Mouse (Mus musculus) E14TG2a.4 (cell line): ENCODE measurements around the gene Fzd10.

Experiments
- H3K27me3 ChIP-seq: 2 replicates; pipeline ENCODE4 v1.6.1; 2014; ENCODE audit warnings: low read length, control low read depth; ENCODE audit not compliant: insufficient read depth
- H3K36me3 ChIP-seq: 2 replicates; pipeline ENCODE4 v1.6.1; 2014; ENCODE audit warnings: low read length, control low read depth; ENCODE audit not compliant: insufficient read depth
- H3K4me1 ChIP-seq: replicated peaks from 2 replicates; pipeline ENCODE4 v1.6.1; 2014; ENCODE audit warnings: low read depth, low read length, control low read depth
- H3K4me3 ChIP-seq: replicated peaks from 2 replicates; pipeline ENCODE4 v1.5.1; 2014; ENCODE audit warnings: mild to moderate bottlenecking, low read length
- H3K9me3 ChIP-seq: 2 replicates; pipeline ENCODE4 v1.6.1; 2014; ENCODE audit warnings: low read length, control low read depth
- CTCF ChIP-seq: conservative IDR thresholded peaks from 2 replicates; pipeline ENCODE4 v1.5.1; 2014; ENCODE audit warnings: low read length
- NANOG ChIP-seq: IDR thresholded peaks from 2 replicates; pipeline ENCODE4 v1.6.1; 2014; ENCODE audit warnings: borderline replicate concordance, low read length, mixed read lengths
- POU5F1 ChIP-seq: IDR thresholded peaks from 2 replicates; pipeline ENCODE4 v1.6.1; 2014; ENCODE audit warnings: low read length, borderline replicate concordance

Fzd10 gene

DNA sequence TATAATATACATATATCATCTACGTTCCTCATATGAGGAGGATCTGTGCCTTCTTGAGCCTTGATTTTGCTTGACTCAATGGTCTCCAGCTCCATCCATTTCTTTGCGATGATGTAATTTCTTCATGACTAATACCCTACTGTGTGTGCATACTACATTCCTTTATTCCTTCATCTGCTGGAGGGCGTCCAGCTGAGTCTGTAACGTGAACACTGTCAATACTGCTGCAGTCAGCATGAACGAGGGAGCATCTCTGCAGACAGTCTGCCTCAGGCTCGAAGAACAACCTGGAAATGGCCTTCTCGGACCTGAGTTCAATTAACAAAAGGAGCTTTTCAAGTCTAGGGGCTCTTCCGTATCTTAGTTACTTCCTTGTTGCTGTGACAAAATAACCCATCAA, 28.9 kb upstream of the Fzd10 start:
- Histone ChIP-seq H3K36me3 (no peaks in the 10 kb centered on the region), H3K4me3 (no peak overlapping the region), H3K4me1 (peaks cover 37% of the 10 kb centered on the region), H3K9me3 (peaks cover 8% of the 10 kb centered on the region), H3K27me3 (peaks cover 12% of the 10 kb centered on the region; the same call in 1 of the 2 replicates)
- TF ChIP-seq CTCF (no peak), POU5F1 (no peak), NANOG (no peak)

DNA sequence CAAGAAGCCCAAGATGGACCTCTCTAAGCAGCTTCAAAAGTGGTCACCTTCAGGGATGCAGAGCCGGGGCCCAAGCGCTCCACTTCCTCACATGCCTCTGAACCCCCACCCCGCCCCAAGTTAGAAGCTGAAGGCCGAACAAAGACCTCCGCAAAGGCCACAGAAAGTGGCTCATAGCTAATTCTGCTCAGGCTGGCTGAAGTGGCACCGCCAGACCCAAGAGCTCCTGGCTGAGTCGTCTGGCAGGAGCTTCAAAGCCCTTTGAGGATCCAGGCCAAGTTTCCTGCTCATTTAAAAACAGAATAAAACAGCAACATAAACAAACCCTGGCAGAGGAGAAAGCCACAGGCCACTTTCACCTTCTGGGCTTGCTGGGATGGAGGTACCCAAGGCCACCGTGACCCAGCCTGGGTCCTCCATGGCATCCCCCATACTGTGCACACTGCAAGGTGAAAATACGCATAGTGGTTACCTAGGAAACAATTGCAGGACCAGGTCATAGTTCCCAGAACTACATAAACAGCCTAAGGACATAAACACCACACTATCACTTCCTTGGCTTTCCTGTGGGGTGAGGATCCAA, 24.6 kb upstream of the Fzd10 start:
- H3K9me3 ChIP-seq = peaks cover 8% of the 10 kb centered on the region
- peaks cover 41% of the 10 kb centered on the region for H3K4me1 ChIP-seq
- H3K36me3 ChIP-seq = no peaks in the 10 kb centered on the region
- H3K4me3 ChIP-seq = no peak overlapping the region
- no peak for TF ChIP-seq NANOG
- H3K27me3 ChIP-seq = peaks cover 8% of the 10 kb centered on the region; the same call in 1 of the 2 replicates

DNA sequence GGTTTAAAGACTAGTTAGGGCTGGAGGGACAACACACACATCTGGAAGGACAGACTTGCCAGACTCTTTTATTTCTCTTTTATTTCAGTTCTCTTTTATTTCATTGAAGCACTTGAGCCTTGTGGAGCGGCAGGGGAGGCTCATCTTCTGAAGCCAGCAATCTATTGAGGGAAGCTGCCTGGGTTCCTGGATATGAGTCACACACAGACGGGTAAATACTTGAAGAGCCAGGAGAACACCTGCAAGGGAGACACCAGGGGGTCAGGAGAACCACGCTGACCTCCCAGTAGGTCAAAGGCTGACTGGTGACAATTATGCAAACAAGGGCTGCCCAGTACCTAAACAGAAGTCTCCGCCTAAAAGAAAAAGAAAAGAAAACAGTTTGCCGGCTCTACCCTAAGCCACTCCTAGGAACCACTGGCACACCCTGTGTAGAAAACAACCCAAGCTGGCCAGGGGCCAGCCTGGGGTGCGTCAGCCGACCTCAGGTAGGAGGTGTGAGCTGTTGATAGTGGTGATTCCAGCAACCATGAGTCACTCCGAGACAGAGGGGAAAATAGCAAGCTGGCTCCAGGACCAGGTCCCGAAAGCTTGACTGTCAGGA, 21.5 kb upstream of the Fzd10 start:
- peaks cover 47% of the 10 kb centered on the region for H3K4me1 ChIP-seq
- peaks cover 7% of the 10 kb centered on the region for H3K9me3 ChIP-seq
- TF ChIP-seq CTCF (no peak), POU5F1 (no peak), NANOG (no peak)
- peak overlapping the region; percentile 20; the same call in 1 of the 2 replicates for H3K4me3 ChIP-seq
- H3K36me3 ChIP-seq = no peaks in the 10 kb centered on the region
- peaks cover 7% of the 10 kb centered on the region; the same call in 1 of the 2 replicates for H3K27me3 ChIP-seq

DNA sequence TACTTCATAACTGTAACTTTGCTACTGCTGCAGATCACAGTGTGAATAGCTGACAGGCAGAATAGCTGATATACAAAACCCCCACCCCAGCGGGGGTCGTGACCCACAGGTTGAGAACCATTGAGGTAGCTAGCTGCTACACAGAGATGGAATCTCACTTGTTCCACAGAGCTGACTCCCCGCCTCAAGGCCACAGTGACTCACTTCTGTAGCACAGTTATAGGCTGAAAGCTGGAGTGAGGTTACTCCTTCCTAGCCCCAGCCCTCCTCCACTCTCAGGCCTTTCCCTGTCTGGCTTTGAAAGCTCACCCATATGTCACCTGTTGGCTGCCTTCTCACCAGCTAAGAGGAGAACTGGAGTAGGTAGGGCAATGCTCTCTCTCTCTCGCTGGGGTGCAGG, 19.7 kb upstream of the Fzd10 start:
- H3K9me3 ChIP-seq = no peaks in the 10 kb centered on the region; the same call in 1 of the 2 replicates
- TF ChIP-seq NANOG (no peak), CTCF (no peak), POU5F1 (no peak)
- no peak overlapping the region; the same call in 1 of the 2 replicates for H3K4me3 ChIP-seq
- H3K4me1 ChIP-seq = peaks cover 54% of the 10 kb centered on the region
- peaks cover 9% of the 10 kb centered on the region; the same call in 1 of the 2 replicates for H3K27me3 ChIP-seq
- H3K36me3 ChIP-seq = no peaks in the 10 kb centered on the region

DNA sequence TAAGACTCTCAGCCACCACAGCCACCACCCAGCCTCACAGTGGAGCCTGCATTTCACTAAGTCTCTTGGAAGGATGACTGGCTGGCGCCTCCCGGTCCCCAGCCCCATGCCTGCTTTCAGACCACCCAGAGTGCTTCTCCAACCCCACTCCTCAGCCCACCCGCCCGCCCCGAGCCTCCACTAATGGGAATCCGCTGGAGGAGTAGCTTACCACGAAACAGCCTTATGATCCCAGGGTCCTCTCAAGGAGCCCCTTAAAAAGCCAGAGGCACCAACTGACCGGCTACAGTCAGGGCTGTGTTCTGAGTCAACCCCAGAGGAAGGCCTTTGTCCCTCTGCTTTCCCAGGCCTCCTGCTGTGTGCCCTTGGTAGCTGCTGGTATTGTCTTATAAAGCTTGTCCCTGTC, 19.1 kb upstream of the Fzd10 start:
- no peak overlapping the region for H3K4me3 ChIP-seq
- TF ChIP-seq CTCF (no peak), POU5F1 (no peak), NANOG (no peak)

DNA sequence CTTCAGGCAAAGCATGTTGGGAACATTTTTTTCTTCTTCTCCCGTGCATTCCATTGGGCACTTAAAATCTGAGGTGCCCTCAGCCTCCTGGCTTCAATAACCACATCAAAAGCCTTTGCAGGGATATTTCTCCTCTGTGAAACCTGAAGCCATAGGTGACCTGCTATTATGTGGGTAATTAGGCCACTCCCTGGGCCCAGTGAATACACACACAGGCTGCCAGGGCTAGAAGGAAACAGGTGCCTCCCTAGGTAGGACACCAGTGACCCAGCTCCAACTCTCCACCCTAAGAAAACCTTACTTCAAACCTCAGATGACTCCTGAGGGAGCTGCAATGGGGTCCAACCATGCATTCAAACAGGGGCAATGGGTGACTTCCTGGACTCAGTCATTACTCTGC, 11.4 kb upstream of the Fzd10 start:
- H3K27me3 ChIP-seq = peaks cover 21% of the 10 kb centered on the region
- peaks cover 62% of the 10 kb centered on the region for H3K4me1 ChIP-seq
- no peak overlapping the region for H3K4me3 ChIP-seq
- no peak for TF ChIP-seq POU5F1
- H3K36me3 ChIP-seq = no peaks in the 10 kb centered on the region
- H3K9me3 ChIP-seq = no peaks in the 10 kb centered on the region

More for the DNA sequence above, 19.1 kb upstream of the Fzd10 start:
- Histone ChIP-seq H3K27me3 (peaks cover 9% of the 10 kb centered on the region; the same call in 1 of the 2 replicates), H3K36me3 (no peaks in the 10 kb centered on the region), H3K9me3 (no peaks in the 10 kb centered on the region; the same call in 1 of the 2 replicates), H3K4me1 (peaks cover 51% of the 10 kb centered on the region)

DNA sequence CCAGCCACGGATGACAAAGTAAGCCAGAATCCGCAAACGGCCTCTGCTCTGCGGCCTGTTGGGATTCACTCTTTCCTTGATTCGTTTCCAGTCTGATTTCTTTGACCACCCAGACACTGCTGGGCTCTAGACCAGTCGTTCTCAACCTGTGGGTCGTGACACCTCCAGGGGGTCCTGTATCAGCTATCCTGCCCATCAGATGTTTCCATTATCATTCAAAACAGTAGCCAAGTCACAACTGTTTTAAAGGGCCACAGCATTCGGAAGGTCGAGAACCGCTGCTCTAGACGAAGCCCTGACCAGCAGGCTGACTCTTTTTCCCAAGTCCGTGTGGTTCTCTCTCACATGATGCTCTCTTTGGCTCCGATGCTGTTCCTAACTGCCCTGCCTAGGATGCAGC, 7.2 kb upstream of the Fzd10 start:
- Histone ChIP-seq H3K4me3 (no peak overlapping the region), H3K9me3 (peaks cover 9% of the 10 kb centered on the region), H3K4me1 (peaks cover 75% of the 10 kb centered on the region), H3K27me3 (peaks cover 47% of the 10 kb centered on the region), H3K36me3 (no peaks in the 10 kb centered on the region)
- peak; percentile 30; the same call in 1 of the 2 replicates for TF ChIP-seq NANOG
- no peak for TF ChIP-seq POU5F1
- no peak for TF ChIP-seq CTCF

DNA sequence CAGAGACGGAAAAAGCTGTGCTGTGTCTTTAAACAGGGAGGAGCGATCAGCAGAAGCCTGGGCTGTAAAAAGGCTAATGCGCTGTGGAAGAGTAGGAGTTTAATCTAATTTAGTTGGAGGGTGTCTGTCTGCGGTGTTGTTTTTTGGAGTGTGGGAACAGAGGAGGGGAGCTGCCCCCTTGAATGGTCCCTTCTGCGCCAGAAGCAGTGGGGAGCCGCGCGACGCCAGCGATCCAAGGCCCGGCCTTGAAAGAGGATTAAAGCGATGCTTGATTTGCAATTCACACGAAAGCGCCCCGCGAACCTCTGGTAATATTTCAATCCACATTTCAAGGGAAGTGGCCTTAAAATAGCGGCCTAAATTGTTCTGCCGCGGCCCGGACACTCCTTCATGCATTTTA, 3.8 kb upstream of the Fzd10 start:
- H3K36me3 ChIP-seq = no peaks in the 10 kb centered on the region
- peak overlapping the region; percentile 41; the same call in 1 of the 2 replicates for H3K4me3 ChIP-seq
- H3K9me3 ChIP-seq = peaks cover 9% of the 10 kb centered on the region
- H3K4me1 ChIP-seq = peaks cover 75% of the 10 kb centered on the region
- peaks cover 57% of the 10 kb centered on the region for H3K27me3 ChIP-seq
- TF ChIP-seq POU5F1 = no peak
- no peak for TF ChIP-seq CTCF
- no peak for TF ChIP-seq NANOG

DNA sequence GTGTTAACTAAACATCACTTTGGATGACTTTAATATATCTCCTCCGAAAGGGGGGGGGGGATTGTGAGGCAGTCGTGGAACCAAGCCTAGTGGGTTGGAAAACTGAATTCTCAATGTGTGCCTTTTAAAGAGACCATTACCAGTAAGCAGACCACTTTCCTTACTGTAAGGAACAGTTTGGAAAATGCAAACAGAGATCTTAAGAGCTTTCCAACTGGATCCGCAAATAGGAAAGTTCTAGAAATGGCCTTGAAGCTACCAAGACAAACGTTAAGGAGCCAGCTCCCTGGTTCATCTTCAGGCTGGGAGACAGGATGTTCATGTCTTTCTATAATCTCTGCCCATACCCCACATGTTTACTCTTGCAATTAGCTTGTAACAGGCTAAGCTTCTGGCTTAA, 3.3 kb upstream of the Fzd10 start:
- no peak for TF ChIP-seq CTCF
- no peak for TF ChIP-seq NANOG
- TF ChIP-seq POU5F1 = no peak
- Histone ChIP-seq H3K36me3 (peaks cover 4% of the 10 kb centered on the region), H3K4me3 (no peak overlapping the region), H3K27me3 (peaks cover 57% of the 10 kb centered on the region), H3K9me3 (peaks cover 9% of the 10 kb centered on the region), H3K4me1 (peaks cover 75% of the 10 kb centered on the region)
